Mouse (Mus musculus): Measurements from ENCODE around the gene Ankrd9.

DNA sequence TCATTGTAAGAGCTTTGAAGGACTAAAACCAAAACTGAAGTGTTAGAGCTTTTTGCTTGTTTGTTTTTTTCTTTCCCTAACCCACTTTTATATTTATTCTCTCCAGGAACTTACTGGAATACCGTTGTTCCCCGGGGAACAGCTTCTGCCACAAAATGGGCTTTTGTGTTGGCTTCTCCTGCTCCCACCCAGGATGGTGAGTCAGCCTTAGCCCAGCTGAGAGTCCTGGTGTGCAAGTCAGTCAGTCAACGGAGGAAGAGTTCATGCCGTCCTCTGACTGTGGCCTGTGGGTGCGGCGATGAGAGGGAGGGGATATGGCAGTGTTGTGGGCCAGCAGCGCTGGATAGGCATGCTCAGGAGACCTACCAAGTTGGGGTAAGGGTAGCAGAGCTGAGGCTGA lies 32.6 kb downstream of the Ankrd9 start:
- TF ChIP-seq CTCF (IDR thresholded peaks at IDR 0.05; ENCODE audit: control insufficient read depth, insufficient read depth, insufficient replicate concordance, low read depth, low read length) (no peak), POLR2A (IDR thresholded peaks at IDR 0.05; ENCODE audit: control insufficient read depth, low read depth, low read length) (no peak)

Measured in testis, adult 2 months (tissue).